Mouse (Mus musculus) stomach, postnatal 0 days (tissue): ENCODE measurements at regions not wholly inside any gene's neighbourhood (a gene's known extent, or its start where the extent isn't known, plus 50 kb on each side); places are given as distances from the start of the nearest gene placed in this dataset.

Experiments
- CTCF ChIP-seq: IDR thresholded peaks from 2 replicates; pipeline ENCODE4 v1.5.1; 2016; ENCODE audit warnings: antibody characterized with exemption, low read depth, mild to moderate bottlenecking, moderate library complexity
- EP300 ChIP-seq: optimal IDR thresholded peaks from 2 replicates; pipeline ENCODE3; 2016; ENCODE audit warnings: antibody characterized with exemption

- TF ChIP-seq CTCF (no peak), EP300 (no peak)
Measured at GRCm38 (mm10) chr17:13662152-13662551, 98.2 kb upstream of the Afdn start.
